16 mouse cellular contexts compared by ENCODE assay signal in the genomic region with DNA sequence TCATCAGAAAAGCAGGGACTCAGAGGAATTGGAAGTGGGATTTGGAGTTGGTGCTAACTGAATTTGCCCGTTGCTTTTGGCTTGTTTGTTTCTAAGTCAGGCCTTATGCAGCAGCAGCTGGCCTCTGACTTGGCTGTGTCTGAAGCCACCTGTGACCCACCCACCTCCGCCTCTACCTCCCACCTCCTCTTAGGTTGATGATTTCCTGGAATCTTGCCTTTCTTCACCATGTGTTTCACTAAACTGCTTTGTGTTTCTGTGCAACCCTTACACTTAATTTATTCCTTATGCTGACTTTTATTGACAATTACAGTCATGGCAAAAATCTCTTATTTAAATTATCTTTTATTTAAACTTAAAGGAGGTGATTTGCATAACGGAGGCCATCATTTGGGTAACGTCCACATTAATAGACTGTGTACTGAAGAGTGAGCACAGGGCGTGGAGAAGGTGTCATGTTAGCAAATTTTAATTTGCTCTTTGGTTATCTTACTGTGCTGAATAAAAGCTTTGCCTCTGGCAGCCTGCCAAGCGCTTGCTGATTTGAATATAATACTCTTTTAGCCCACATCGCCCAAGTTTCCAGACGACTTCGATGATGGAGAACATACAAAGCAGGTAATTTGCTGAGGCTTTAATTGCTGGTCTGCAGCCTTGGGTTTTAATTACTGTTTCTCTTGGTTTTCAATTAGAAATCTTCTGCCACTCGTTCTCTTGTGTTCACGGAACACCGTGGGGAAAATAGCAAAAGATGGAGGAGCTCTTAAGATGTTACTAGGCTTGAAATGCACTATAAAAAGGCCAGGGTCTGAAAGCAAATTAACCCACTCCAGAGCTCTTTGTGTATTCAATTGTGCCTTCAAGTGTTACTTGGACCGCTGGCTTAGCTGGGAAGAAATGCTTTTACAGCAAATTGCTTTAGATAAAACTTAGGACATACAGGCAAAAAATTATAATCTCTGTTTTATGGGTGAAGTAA. TPM values are rescaled to one million over a fixed set of nuclear protein-coding genes. Genes with fewer than 3 reads are reported as not detected.
DNase-seq lines count a peak whose midpoint lies in the region; ATAC-seq lines count a peak whose summit lies in the region.
"Had no signal": no experiment of that assay in that cellular context is flagged by ENCODE, and none has a peak within 500 bp of the region (broad histone marks: within the 10 kb centered on the region; RNA-seq: fewer than 3 reads in every experiment).

No protein-coding gene starts in this region.

- peaks cover 17% of the 10 kb centered on the region for H3K4me1 ChIP-seq in hindbrain, embryonic 14.5 days (replicated peaks; ENCODE audit: control insufficient read depth, insufficient read depth, low read length)
- no peaks in the 10 kb centered on the region; the same call in 1 of the 2 replicates for H3K4me1 ChIP-seq in hindbrain, embryonic 12.5 days
- no peaks in the 10 kb centered on the region for H3K4me1 ChIP-seq in midbrain, embryonic 14.5 days (ENCODE audit: control insufficient read depth, insufficient read depth, low read length)
- peaks cover 21% of the 10 kb centered on the region for H3K4me1 ChIP-seq in midbrain, embryonic 10.5 days
- peaks cover 14% of the 10 kb centered on the region for H3K4me1 ChIP-seq in midbrain, embryonic 15.5 days
- H3K4me1 ChIP-seq: heart, embryonic 10.5 days; intestine, embryonic 15.5 days; neural tube, embryonic 12.5 days had no signal

- no peak overlapping the region for H3K4me2 ChIP-seq in hindbrain, embryonic 14.5 days (replicated peaks)
- H3K4me2 ChIP-seq in hindbrain, embryonic 12.5 days (replicated peaks), result no peak overlapping the region
- no peak overlapping the region for H3K4me2 ChIP-seq in midbrain, embryonic 14.5 days (ENCODE audit: low read length)
- H3K4me2 ChIP-seq in midbrain, embryonic 15.5 days, result no peak overlapping the region
- H3K4me2 ChIP-seq: intestine, embryonic 15.5 days; neural tube, embryonic 12.5 days had no signal

- peaks cover 17% of the 10 kb centered on the region for H3K36me3 ChIP-seq in hindbrain, embryonic 14.5 days (replicated peaks; ENCODE audit: control insufficient read depth, insufficient read depth)
- H3K36me3 ChIP-seq in hindbrain, embryonic 12.5 days, result peaks cover 26% of the 10 kb centered on the region
- peaks cover 25% of the 10 kb centered on the region for H3K36me3 ChIP-seq in midbrain, embryonic 14.5 days (ENCODE audit: control insufficient read depth, insufficient read depth, low read length)
- H3K36me3 ChIP-seq in midbrain, embryonic 10.5 days, result peaks cover 44% of the 10 kb centered on the region
- H3K36me3 ChIP-seq in midbrain, embryonic 15.5 days (replicated peaks), result 0 out of 2 replicates have a peak, but pooled peaks cover 2% of the 10 kb centered on the region
- H3K36me3 ChIP-seq: intestine, embryonic 15.5 days had no signal

- no peak overlapping the region for H3K4me3 ChIP-seq in hindbrain, embryonic 14.5 days (replicated peaks; ENCODE audit: low read length)
- no peak overlapping the region for H3K4me3 ChIP-seq in hindbrain, embryonic 12.5 days
- no peak overlapping the region for H3K4me3 ChIP-seq in midbrain, embryonic 14.5 days (replicated peaks; ENCODE audit: low read depth, low read length)
- no peak overlapping the region for H3K4me3 ChIP-seq in midbrain, embryonic 10.5 days
- H3K4me3 ChIP-seq in midbrain, embryonic 15.5 days, result no peak overlapping the region
- H3K4me3 ChIP-seq: heart, embryonic 10.5 days; intestine, embryonic 15.5 days; left cerebral cortex, adult 2 months; neural tube, embryonic 12.5 days had no signal

- 39% methylated on average over 13 of the region's 13 CpGs for WGBS in hindbrain, embryonic 14.5 days
- WGBS in hindbrain, embryonic 12.5 days, result 57% methylated on average over 13 of the region's 13 CpGs
- WGBS in midbrain, embryonic 14.5 days, result 50% methylated on average over 13 of the region's 13 CpGs
- whole genome bisulfite sequencing in midbrain, embryonic 10.5 days, result 85% methylated on average over 13 of the region's 13 CpGs
- 40% methylated on average over 13 of the region's 13 CpGs for WGBS in midbrain, embryonic 15.5 days

- DNase-seq in hindbrain, embryonic 14.5 days (ENCODE audit: low spot score), result peak; percentile 72
- peak; percentile 84 for DNase-seq in midbrain, embryonic 14.5 days
- DNase-seq in midbrain, embryonic 10.5 days (ENCODE audit: low spot score), result no peak
- peak; percentile 49 for DNase-seq in brain, embryonic 18.5 days (ENCODE audit: low read depth, low spot score)
- no peak for DNase-seq in cerebellum, adult 18-20 months
- no peak for DNase-seq in embryo, embryonic 10.5 days (ENCODE audit: low spot score)
- DNase-seq: adrenal gland, postnatal 10 days; cerebellum, adult 11-12 months; liver, postnatal 0 days; thymus, postnatal 25 days had no signal

- no peak overlapping the region for H3K9ac ChIP-seq in hindbrain, embryonic 14.5 days
- no peak overlapping the region for H3K9ac ChIP-seq in hindbrain, embryonic 12.5 days
- no peak overlapping the region for H3K9ac ChIP-seq in midbrain, embryonic 14.5 days (replicated peaks; ENCODE audit: low read length)
- no peak overlapping the region for H3K9ac ChIP-seq in midbrain, embryonic 15.5 days
- H3K9ac ChIP-seq: intestine, embryonic 15.5 days; liver, postnatal 0 days; neural tube, embryonic 12.5 days had no signal

- peak overlapping the region; percentile 62 for H3K27ac ChIP-seq in hindbrain, embryonic 14.5 days
- no peak overlapping the region for H3K27ac ChIP-seq in hindbrain, embryonic 12.5 days
- peak overlapping the region; percentile 41 for H3K27ac ChIP-seq in midbrain, embryonic 14.5 days (replicated peaks; ENCODE audit: low read depth, low read length)
- no peak overlapping the region for H3K27ac ChIP-seq in midbrain, embryonic 10.5 days (replicated peaks)
- H3K27ac ChIP-seq in midbrain, embryonic 15.5 days, result peak overlapping the region; percentile 50
- H3K27ac ChIP-seq: heart, embryonic 10.5 days; intestine, embryonic 15.5 days; left cerebral cortex, adult 2 months; neural tube, embryonic 12.5 days had no signal

- H3K9me3 ChIP-seq in hindbrain, embryonic 14.5 days (ENCODE audit: control insufficient read depth, low read length), result no peaks in the 10 kb centered on the region
- H3K9me3 ChIP-seq in hindbrain, embryonic 12.5 days (replicated peaks), result no peaks in the 10 kb centered on the region
- no peaks in the 10 kb centered on the region for H3K9me3 ChIP-seq in midbrain, embryonic 14.5 days (ENCODE audit: control insufficient read depth, low read length)
- H3K9me3 ChIP-seq in midbrain, embryonic 10.5 days (replicated peaks), result no peaks in the 10 kb centered on the region
- H3K9me3 ChIP-seq in midbrain, embryonic 15.5 days, result no peaks in the 10 kb centered on the region
- H3K9me3 ChIP-seq: heart, embryonic 10.5 days; intestine, embryonic 15.5 days; neural tube, embryonic 12.5 days had no signal

- ATAC-seq in hindbrain, embryonic 14.5 days (ENCODE audit: low FRiP score), result peak; percentile 60; the same call in 1 of the 2 replicates
- no peak for ATAC-seq in hindbrain, embryonic 12.5 days (ENCODE audit: low FRiP score)
- no peak; the same call in 1 of the 2 replicates for ATAC-seq in midbrain, embryonic 14.5 days (ENCODE audit: low FRiP score, low TSS enrichment)
- ATAC-seq in midbrain, embryonic 15.5 days (replicated peaks), result peak; percentile 82
- ATAC-seq: intestine, embryonic 15.5 days; liver, postnatal 0 days had no signal

- H3K27me3 ChIP-seq in hindbrain, embryonic 14.5 days (ENCODE audit: control insufficient read depth, insufficient read depth, low read length), result no peaks in the 10 kb centered on the region
- no peaks in the 10 kb centered on the region for H3K27me3 ChIP-seq in hindbrain, embryonic 12.5 days
- H3K27me3 ChIP-seq in midbrain, embryonic 14.5 days (ENCODE audit: control insufficient read depth, insufficient read depth, low read length), result no peaks in the 10 kb centered on the region
- no peaks in the 10 kb centered on the region for H3K27me3 ChIP-seq in midbrain, embryonic 10.5 days (ENCODE audit: low read depth, poor library complexity, severe bottlenecking)
- no peaks in the 10 kb centered on the region for H3K27me3 ChIP-seq in midbrain, embryonic 15.5 days (replicated peaks)
- H3K27me3 ChIP-seq: intestine, embryonic 15.5 days; neural tube, embryonic 12.5 days had no signal

RNA-seq across cellular contexts. Expression of gene Srp14, which starts 33.5 kb away (rescaled TPM):
- 298 and 339 TPM in 2 replicates for polyA plus RNA-seq in hindbrain, embryonic 14.5 days (2014; fragmentation: Nextera tagmentation; extraction: Ambion mirVana)
- polyA plus RNA-seq in hindbrain, embryonic 12.5 days (2016; fragmentation: Nextera tagmentation; extraction: Ambion mirVana), result 261 and 288 TPM in 2 replicates
- 327 and 366 TPM in 2 replicates for polyA plus RNA-seq in midbrain, embryonic 14.5 days (2014; fragmentation: Nextera tagmentation; extraction: Ambion mirVana)
- polyA plus RNA-seq in midbrain, embryonic 10.5 days (2016; fragmentation: Nextera tagmentation; extraction: Ambion mirVana), result 261 and 272 TPM in 2 replicates
- polyA plus RNA-seq in midbrain, embryonic 15.5 days (2015; fragmentation: Nextera tagmentation; extraction: Ambion mirVana), result 303 and 315 TPM in 2 replicates

RNA-seq across cellular contexts. Expression of gene Eif2ak4, which starts 57.6 kb away (rescaled TPM):
- polyA plus RNA-seq in hindbrain, embryonic 14.5 days (2014; fragmentation: Nextera tagmentation; extraction: Ambion mirVana), result 9.1 and 9.5 TPM in 2 replicates
- 13.2 and 13.6 TPM in 2 replicates for polyA plus RNA-seq in hindbrain, embryonic 12.5 days (2016; fragmentation: Nextera tagmentation; extraction: Ambion mirVana)
- polyA plus RNA-seq in midbrain, embryonic 14.5 days (2014; fragmentation: Nextera tagmentation; extraction: Ambion mirVana), result 7.3 and 10.2 TPM in 2 replicates
- polyA plus RNA-seq in midbrain, embryonic 10.5 days (2016; fragmentation: Nextera tagmentation; extraction: Ambion mirVana), result 10.6 and 10.7 TPM in 2 replicates
- polyA plus RNA-seq in midbrain, embryonic 15.5 days (2015; fragmentation: Nextera tagmentation; extraction: Ambion mirVana), result 8.5 and 10.0 TPM in 2 replicates

Comparison
In these comparisons a context has a peak if more than half of its experiments do, and no peak if none do; other contexts are left out.
1. ATAC-seq: peak in hindbrain, embryonic 14.5 days (single experiment) and midbrain, embryonic 15.5 days (single experiment); none in hindbrain, embryonic 12.5 days (single experiment) and midbrain, embryonic 14.5 days (single experiment).
2. DNase-seq: peak in hindbrain, embryonic 14.5 days (single experiment), midbrain, embryonic 14.5 days (single experiment) and brain, embryonic 18.5 days (single experiment); none in midbrain, embryonic 10.5 days (single experiment), cerebellum, adult 18-20 months (0 of 2) and embryo, embryonic 10.5 days (single experiment).
3. H3K27ac ChIP-seq: peak in hindbrain, embryonic 14.5 days (single experiment), midbrain, embryonic 14.5 days (single experiment) and midbrain, embryonic 15.5 days (single experiment); none in hindbrain, embryonic 12.5 days (single experiment) and midbrain, embryonic 10.5 days (single experiment).